Mouse (Mus musculus): ENCODE data around the gene Ppdpf. TPM values are rescaled to one million over a fixed set of nuclear protein-coding genes. Genes with fewer than 3 reads are reported as not detected.

Ppdpf gene
- polyA plus RNA-seq, 1 experiment, result 219 TPM

GRCm38 (mm10) chr2:181235681-181236566 lies 48.9 kb downstream of the Ppdpf start:
- no peak overlapping the region for H3K4me3 ChIP-seq (ENCODE audit: control insufficient read depth, insufficient read depth, low read length)
- no peaks in the 10 kb centered on the region for H3K27me3 ChIP-seq (ENCODE audit: control insufficient read depth, insufficient read depth, low read length)
- TF ChIP-seq CTCF (IDR thresholded peaks at IDR 0.05; ENCODE audit: borderline replicate concordance, control insufficient read depth, extremely low read depth, insufficient read depth, low read length, poor library complexity), result no peak
- TF ChIP-seq POLR2A (IDR thresholded peaks at IDR 0.05; ENCODE audit: control insufficient read depth, extremely low read depth, insufficient read depth, low read length, poor library complexity), result no peak
- no peak for DNase-seq
- peaks cover 19% of the 10 kb centered on the region for H3K4me1 ChIP-seq (replicated peaks; ENCODE audit: control insufficient read depth, insufficient read depth, low read length)
- no peak overlapping the region for H3K27ac ChIP-seq (ENCODE audit: control insufficient read depth, insufficient read depth, low read length)
- WGBS, result 93% methylated on average over 23 of the region's 23 CpGs
- peaks cover 45% of the 10 kb centered on the region for H3K36me3 ChIP-seq (ENCODE audit: control insufficient read depth, insufficient read depth, low read length)

- Histone ChIP-seq H3K36me3 (ENCODE audit: control insufficient read depth, insufficient read depth, low read length) (peaks cover 45% of the 10 kb centered on the region), H3K27me3 (ENCODE audit: control insufficient read depth, insufficient read depth, low read length) (no peaks in the 10 kb centered on the region), H3K27ac (ENCODE audit: control insufficient read depth, insufficient read depth, low read length) (no peak overlapping the region), H3K4me3 (ENCODE audit: control insufficient read depth, insufficient read depth, low read length) (no peak overlapping the region), H3K4me1 (replicated peaks; ENCODE audit: control insufficient read depth, insufficient read depth, low read length) (peaks cover 27% of the 10 kb centered on the region)
- 94% methylated on average over 17 of the region's 17 CpGs for WGBS
- no peak for DNase-seq
- TF ChIP-seq POLR2A (IDR thresholded peaks at IDR 0.05; ENCODE audit: control insufficient read depth, extremely low read depth, insufficient read depth, low read length, poor library complexity) (no peak), CTCF (IDR thresholded peaks at IDR 0.05; ENCODE audit: borderline replicate concordance, control insufficient read depth, extremely low read depth, insufficient read depth, low read length, poor library complexity) (no peak)
These were observed 50.4 kb downstream of the Ppdpf start for GRCm38 (mm10) chr2:181237251-181238014.

- peaks cover 27% of the 10 kb centered on the region for H3K4me1 ChIP-seq (replicated peaks; ENCODE audit: control insufficient read depth, insufficient read depth, low read length)
- WGBS, result 95% methylated on average over 10 of the region's 10 CpGs
- TF ChIP-seq CTCF (IDR thresholded peaks at IDR 0.05; ENCODE audit: borderline replicate concordance, control insufficient read depth, extremely low read depth, insufficient read depth, low read length, poor library complexity) (no peak), POLR2A (IDR thresholded peaks at IDR 0.05; ENCODE audit: control insufficient read depth, extremely low read depth, insufficient read depth, low read length, poor library complexity) (no peak)
- H3K27ac ChIP-seq (ENCODE audit: control insufficient read depth, insufficient read depth, low read length), result no peak overlapping the region
- DNase-seq, result no peak
- H3K36me3 ChIP-seq (ENCODE audit: control insufficient read depth, insufficient read depth, low read length), result peaks cover 45% of the 10 kb centered on the region
- H3K27me3 ChIP-seq (ENCODE audit: control insufficient read depth, insufficient read depth, low read length), result no peaks in the 10 kb centered on the region
- no peak overlapping the region for H3K4me3 ChIP-seq (ENCODE audit: control insufficient read depth, insufficient read depth, low read length)
These were observed 51.1 kb downstream of the Ppdpf start for GRCm38 (mm10) chr2:181238091-181238610.

Other genes starting within 250 kb of the Ppdpf start
- gene Nkain4, start 232.5 kb upstream of the Ppdpf start, polyA plus RNA-seq (2012; rRNA removed), result 12.5 and 24.6 TPM in 2 replicates
- 65.5 and 68.4 TPM in 2 replicates for gene Arfgap1, start 220.0 kb upstream of the Ppdpf start, polyA plus RNA-seq (2012; rRNA removed)
- gene Col20a1, start 200.7 kb upstream of the Ppdpf start, polyA plus RNA-seq (2012; rRNA removed), result 2.5 and 3.3 TPM in 2 replicates
- 0.18 and 0.27 TPM in 2 replicates for gene Chrna4, start 143.7 kb upstream of the Ppdpf start, polyA plus RNA-seq (2012; rRNA removed)
- 0.24 and 0.32 TPM in 2 replicates for gene Kcnq2, start 51.9 kb upstream of the Ppdpf start, polyA plus RNA-seq (2012; rRNA removed)
- gene Eef1a2, start 30.2 kb upstream of the Ppdpf start, polyA plus RNA-seq (2012; rRNA removed), result 2.7 and 42.5 TPM in 2 replicates
- 0.22 and 0.32 TPM in 2 replicates for gene Ptk6, start 15.5 kb downstream of the Ppdpf start, polyA plus RNA-seq (2012; rRNA removed)
- gene Srms, start 25.9 kb downstream of the Ppdpf start, polyA plus RNA-seq (2012; rRNA removed), result 0.71 and 0.86 TPM in 2 replicates
- gene Fndc11, start 32.8 kb downstream of the Ppdpf start, polyA plus RNA-seq (2012; rRNA removed), result 0.85 and 0.88 TPM in 2 replicates
- 106 and 116 TPM in 2 replicates for gene Helz2, start 54.8 kb downstream of the Ppdpf start, polyA plus RNA-seq (2012; rRNA removed)
- 60.8 and 62.4 TPM in 2 replicates for gene Gmeb2, start 100.8 kb downstream of the Ppdpf start, polyA plus RNA-seq (2012; rRNA removed)
- gene Stmn3, start 127.3 kb downstream of the Ppdpf start, polyA plus RNA-seq (2012; rRNA removed), result 0.15 TPM in 1 of 2 replicates, not detected in the other
- gene Rtel1, start 132.5 kb downstream of the Ppdpf start, polyA plus RNA-seq (2012; rRNA removed), result 110 and 119 TPM in 2 replicates
- 87.6 and 91.9 TPM in 2 replicates for gene Zgpat, start 177.7 kb downstream of the Ppdpf start, polyA plus RNA-seq (2012; rRNA removed)
- 60.9 and 69.6 TPM in 2 replicates for gene Arfrp1, start 178.2 kb downstream of the Ppdpf start, polyA plus RNA-seq (2012; rRNA removed)
- gene Lime1, start 192.8 kb downstream of the Ppdpf start, polyA plus RNA-seq (2012; rRNA removed), result 263 and 268 TPM in 2 replicates